In the genomic region with DNA sequence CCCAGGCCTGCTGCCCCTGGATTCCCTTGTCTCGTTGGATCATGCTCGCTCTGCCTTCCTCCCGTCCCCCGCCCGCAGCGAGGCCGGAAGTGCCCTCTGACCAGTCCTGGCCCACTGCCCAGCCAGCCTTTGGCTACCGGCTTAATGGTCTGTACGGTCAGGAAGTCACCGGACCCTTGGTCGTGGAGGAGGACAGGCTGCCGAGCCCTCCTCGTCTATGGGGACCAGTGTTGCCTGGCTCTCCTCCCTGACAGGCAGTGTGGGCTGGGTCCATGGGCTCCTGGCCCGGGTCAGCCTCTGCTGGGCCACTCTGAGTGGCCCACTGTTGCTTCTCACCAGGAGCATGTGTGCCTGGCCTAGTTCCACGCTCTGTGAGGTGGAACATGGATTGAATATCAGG, we compare ENCODE assay signal across 8 mouse cellular contexts.
DNase-seq lines count a peak whose midpoint lies in the region; ATAC-seq and TF ChIP-seq lines count a peak whose summit lies in the region.

No protein-coding gene starts in this region.

- ATAC-seq in embryonic facial prominence, embryonic 14.5 days (ENCODE audit: low read depth), result no peak
- 0 out of 2 replicates have a peak, but pooled peaks have one; percentile 6 for ATAC-seq in heart, embryonic 14.5 days (ENCODE audit: insufficient number of reproducible peaks, insufficient read depth, low FRiP score, low read depth)
- ATAC-seq in kidney, embryonic 16.5 days (ENCODE audit: low FRiP score, low TSS enrichment), result peak; percentile 73
- peak; percentile 38 for ATAC-seq in lung, postnatal 0 days
- 0 out of 2 replicates have a peak, but pooled peaks have one; percentile 6 for ATAC-seq in stomach, embryonic 15.5 days (ENCODE audit: insufficient read depth, low FRiP score, low read depth)

- peaks cover 52% of the 10 kb centered on the region for H3K4me1 ChIP-seq in embryonic facial prominence, embryonic 14.5 days (ENCODE audit: control insufficient read depth, insufficient read depth, low read length)
- H3K4me1 ChIP-seq in heart, embryonic 14.5 days (ENCODE audit: control insufficient read depth in 2 of 2, insufficient read depth in 2 of 2, low read length in 2 of 2), result peaks cover 78 to 88% of the 10 kb centered on the region in 2 experiments
- H3K4me1 ChIP-seq in kidney, embryonic 16.5 days (ENCODE audit: insufficient read depth, low read length), result peaks cover 97% of the 10 kb centered on the region
- peaks cover 49% of the 10 kb centered on the region for H3K4me1 ChIP-seq in lung, postnatal 0 days (ENCODE audit: insufficient read depth, low read depth, low read length)
- H3K4me1 ChIP-seq in stomach, embryonic 15.5 days, result peaks cover 81% of the 10 kb centered on the region

- no peaks in the 10 kb centered on the region for H3K9me3 ChIP-seq in embryonic facial prominence, embryonic 14.5 days (ENCODE audit: control insufficient read depth, low read length)
- H3K9me3 ChIP-seq in heart, embryonic 14.5 days (ENCODE audit: control insufficient read depth, low read length), result no peaks in the 10 kb centered on the region
- H3K9me3 ChIP-seq in kidney, embryonic 16.5 days (ENCODE audit: low read length), result no peaks in the 10 kb centered on the region
- no peaks in the 10 kb centered on the region for H3K9me3 ChIP-seq in lung, postnatal 0 days (ENCODE audit: low read length)
- H3K9me3 ChIP-seq in stomach, embryonic 15.5 days, result no peaks in the 10 kb centered on the region

- no peak overlapping the region for H3K9ac ChIP-seq in embryonic facial prominence, embryonic 14.5 days (ENCODE audit: low read depth, low read length)
- peak overlapping the region; percentile 61; the same call in 1 of the 2 replicates for H3K9ac ChIP-seq in heart, embryonic 14.5 days (ENCODE audit: low read length)
- H3K9ac ChIP-seq in kidney, embryonic 16.5 days (replicated peaks; ENCODE audit: low read length), result peak overlapping the region; percentile 22; the same call in 1 of the 2 replicates
- H3K9ac ChIP-seq in lung, postnatal 0 days (replicated peaks; ENCODE audit: low read depth), result no peak overlapping the region
- H3K9ac ChIP-seq in stomach, embryonic 15.5 days, result no peak overlapping the region

- peak; percentile 63 for DNase-seq in right cerebral cortex, postnatal 4 days
- DNase-seq in right cerebral cortex, postnatal 36 days (ENCODE audit: low spot score in 2 of 2), result no peak
- no peak for DNase-seq in embryonic facial prominence, embryonic 14.5 days (ENCODE audit: low spot score)
- peak; percentile 77 for DNase-seq in lung, postnatal 0 days (ENCODE audit: low spot score)
- no peak for DNase-seq in layer of hippocampus, adult 8-10 months (ENCODE audit: low spot score in 2 of 2)

- H3K36me3 ChIP-seq in embryonic facial prominence, embryonic 14.5 days (ENCODE audit: control insufficient read depth, insufficient read depth, low read length), result no peaks in the 10 kb centered on the region
- no peaks in the 10 kb centered on the region for H3K36me3 ChIP-seq in heart, embryonic 14.5 days (ENCODE audit: control insufficient read depth, insufficient read depth, low read length)
- H3K36me3 ChIP-seq in kidney, embryonic 16.5 days (ENCODE audit: insufficient read depth, low read length), result no peaks in the 10 kb centered on the region
- no peaks in the 10 kb centered on the region for H3K36me3 ChIP-seq in lung, postnatal 0 days (ENCODE audit: insufficient read depth, low read length)
- no peaks in the 10 kb centered on the region for H3K36me3 ChIP-seq in stomach, embryonic 15.5 days

- no peak for TF ChIP-seq CTCF in lung, postnatal 0 days (IDR thresholded peaks at IDR 0.05)

- H3K27ac ChIP-seq in embryonic facial prominence, embryonic 14.5 days (replicated peaks; ENCODE audit: low read depth, low read length), result no peak overlapping the region; the same call in 1 of the 2 replicates
- H3K27ac ChIP-seq in heart, embryonic 14.5 days (replicated peaks in 1 of 2; ENCODE audit: control insufficient read depth in 1 of 2, insufficient read depth in 1 of 2, low read depth in 2 of 2, low read length in 2 of 2), result peak overlapping the region; percentile 29 to 61
- peak overlapping the region; percentile 95 for H3K27ac ChIP-seq in kidney, embryonic 16.5 days (ENCODE audit: low read length)
- H3K27ac ChIP-seq in lung, postnatal 0 days (ENCODE audit: low read length), result peak overlapping the region; percentile 65
- peak overlapping the region; percentile 73 for H3K27ac ChIP-seq in stomach, embryonic 15.5 days

- no peak for TF ChIP-seq EP300 in lung, postnatal 0 days (IDR thresholded peaks at IDR 0.05)

- H3K4me3 ChIP-seq in embryonic facial prominence, embryonic 14.5 days (ENCODE audit: low read depth, low read length), result no peak overlapping the region
- H3K4me3 ChIP-seq in heart, embryonic 14.5 days (ENCODE audit: control insufficient read depth in 1 of 2, insufficient read depth in 1 of 2, low read depth in 1 of 2, low read length in 2 of 2), result no peak overlapping the region
- 0 out of 2 replicates have a peak overlapping the region, but pooled peaks have one; percentile 3 for H3K4me3 ChIP-seq in kidney, embryonic 16.5 days (ENCODE audit: low read length)
- H3K4me3 ChIP-seq in lung, postnatal 0 days (ENCODE audit: low read depth, low read length), result no peak overlapping the region
- no peak overlapping the region for H3K4me3 ChIP-seq in stomach, embryonic 15.5 days (replicated peaks)

- WGBS in embryonic facial prominence, embryonic 14.5 days, result 50% methylated on average over 14 of the region's 15 CpGs
- 13% methylated on average over 14 of the region's 15 CpGs for WGBS in heart, embryonic 14.5 days
- under 1% methylated on average over 15 of the region's 15 CpGs for WGBS in kidney, embryonic 16.5 days
- WGBS in lung, postnatal 0 days, result 13% methylated on average over 15 of the region's 15 CpGs
- WGBS in stomach, embryonic 15.5 days, result 44% methylated on average over 15 of the region's 15 CpGs

- no peaks in the 10 kb centered on the region; the same call in 1 of the 2 replicates for H3K27me3 ChIP-seq in embryonic facial prominence, embryonic 14.5 days (replicated peaks; ENCODE audit: control insufficient read depth, insufficient read depth, low read length)
- no peaks in the 10 kb centered on the region for H3K27me3 ChIP-seq in heart, embryonic 14.5 days (ENCODE audit: control insufficient read depth, insufficient read depth, low read length)
- no peaks in the 10 kb centered on the region for H3K27me3 ChIP-seq in kidney, embryonic 16.5 days (ENCODE audit: insufficient read depth, low read length)
- no peaks in the 10 kb centered on the region for H3K27me3 ChIP-seq in lung, postnatal 0 days (replicated peaks; ENCODE audit: insufficient read depth, low read length)
- no peaks in the 10 kb centered on the region for H3K27me3 ChIP-seq in stomach, embryonic 15.5 days (replicated peaks)

- H3K4me2 ChIP-seq in embryonic facial prominence, embryonic 14.5 days (ENCODE audit: low read depth, low read length), result peak overlapping the region; percentile 15; the same call in 1 of the 2 replicates
- H3K4me2 ChIP-seq in heart, embryonic 14.5 days (ENCODE audit: low read length), result peak overlapping the region; percentile 40
- H3K4me2 ChIP-seq in kidney, embryonic 16.5 days (replicated peaks; ENCODE audit: low read depth, low read length), result peak overlapping the region; percentile 34
- peak overlapping the region; percentile 14; the same call in 1 of the 2 replicates for H3K4me2 ChIP-seq in lung, postnatal 0 days (replicated peaks; ENCODE audit: low read depth, low read length)
- H3K4me2 ChIP-seq in stomach, embryonic 15.5 days, result peak overlapping the region; percentile 27; the same call in 1 of the 2 replicates

Comparison
In these comparisons a context has a peak if more than half of its experiments do, and no peak if none do; other contexts are left out.
1. DNase-seq: peak in right cerebral cortex, postnatal 4 days (single experiment) and lung, postnatal 0 days (single experiment); none in right cerebral cortex, postnatal 36 days (0 of 2), embryonic facial prominence, embryonic 14.5 days (single experiment) and layer of hippocampus, adult 8-10 months (0 of 2).
2. H3K9ac ChIP-seq: peak in heart, embryonic 14.5 days (single experiment) and kidney, embryonic 16.5 days (single experiment); none in embryonic facial prominence, embryonic 14.5 days (single experiment), lung, postnatal 0 days (single experiment) and stomach, embryonic 15.5 days (single experiment).
3. Peak in every context shown above with its lines, with median percentiles within 50 percentile points of each other: H3K4me2 ChIP-seq.